Mouse (Mus musculus) neural tube, postnatal 0 days (tissue): ENCODE results near the gene Capzb. TPM values are rescaled to one million over a fixed set of nuclear protein-coding genes. Genes with fewer than 3 reads are reported as not detected.

Experiments
- microRNA-seq: library from miRNA; unstranded; fragments of <30 nt; microRNA quantifications from one replicate; pipeline ENCODE4, GENCODE M21; 2016
- polyA plus RNA-seq: library from polyadenylated mRNA; unstranded; fragments of >200 nt; fragmentation: Nextera tagmentation; extraction: Ambion mirVana; gene quantifications from 2 replicates; pipeline ENCODE4 v1.2.1, GENCODE M21; 2015

Gene Capzb
- 298 and 301 TPM in 2 replicates for polyA plus RNA-seq

DNA sequence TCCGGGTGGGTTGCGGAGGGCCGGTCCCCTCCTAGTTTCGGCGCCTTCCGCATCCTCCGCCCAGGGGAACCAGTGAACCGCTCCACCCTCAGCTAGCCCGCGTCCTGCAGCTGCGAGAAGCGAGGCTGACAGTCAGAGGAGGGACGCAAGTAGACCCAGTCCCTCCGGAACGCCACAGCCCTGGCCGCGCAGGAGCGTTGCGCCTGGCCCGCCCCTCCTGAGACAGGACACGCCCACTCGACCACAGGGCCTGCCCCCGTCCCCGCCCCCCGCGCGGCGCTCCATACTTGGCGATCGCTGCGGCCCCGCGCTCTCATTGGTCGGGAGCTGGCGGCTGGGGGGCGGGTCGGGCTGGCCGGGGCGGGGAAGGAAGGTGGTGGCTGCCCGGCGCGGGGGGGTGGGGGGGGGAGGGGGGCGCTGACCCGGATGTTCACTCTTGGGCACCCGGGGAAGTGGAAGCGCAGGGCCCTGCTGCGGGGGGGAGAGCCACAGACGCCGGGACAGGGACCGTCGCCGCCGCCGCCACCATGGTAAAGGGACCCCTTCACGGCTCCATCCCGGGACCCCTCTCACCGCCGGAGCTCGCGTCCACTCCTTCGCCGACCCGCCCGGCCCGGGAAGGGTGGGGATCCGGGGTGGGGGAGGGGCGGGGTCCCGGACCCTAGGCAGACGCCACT, at the start of gene Capzb:
Gene Capzb, plus strand, starts transcription at position 401 of the 677 bp plus-strand sequence.

DNA sequence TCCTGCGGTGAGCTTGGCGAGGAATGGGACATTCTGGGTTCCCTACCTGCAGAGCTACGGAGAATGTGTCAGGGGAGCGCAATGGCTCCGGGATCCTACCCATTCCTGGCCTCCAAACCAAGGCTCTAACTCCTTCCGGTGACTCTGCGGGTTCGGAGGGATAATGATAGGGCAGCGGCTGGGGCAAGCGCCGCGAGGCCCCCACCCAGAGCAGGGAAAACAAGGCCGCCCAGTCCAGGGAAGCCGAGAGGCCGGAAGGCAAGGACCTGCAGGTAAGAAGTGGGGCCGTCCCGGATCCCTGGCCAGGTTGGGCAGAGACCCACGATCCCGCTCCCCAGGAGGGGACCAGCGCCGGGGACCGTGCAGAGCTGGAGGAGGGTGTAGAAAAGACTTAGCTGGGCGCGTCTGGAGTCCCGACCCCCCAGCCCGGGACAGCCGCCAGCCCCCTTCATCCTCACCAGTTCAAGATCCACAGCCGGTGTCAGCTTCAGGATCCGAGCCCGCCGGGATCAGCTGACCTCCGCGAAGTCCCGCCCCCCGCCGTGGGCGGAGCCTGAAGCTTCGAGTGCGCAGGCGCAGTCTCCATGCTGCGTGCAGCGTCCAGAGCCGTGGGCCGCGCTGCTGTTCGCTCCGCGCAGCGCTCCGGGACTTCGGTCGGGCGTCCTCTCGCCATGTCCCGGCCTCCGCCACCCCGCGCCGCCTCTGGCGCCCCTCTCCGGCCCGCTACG, 117.6 kb downstream of the Capzb start, which contains the start of the genes Pqlc2 and Akr7a5:
Gene Pqlc2, minus strand, starts transcription at position 538 of the 728 bp plus-strand sequence.
Gene Akr7a5, plus strand, starts transcription at position 574 of the 728 bp plus-strand sequence.

Small RNA genes lying within 50 kb of the gene (microRNA-seq; reads per million reads assigned to microRNA genes)
- gene Gm24245: not detected
- not detected for gene Gm25732

Other genes with a start within 250 kb of the Capzb start
- gene Rnf186, start 225.8 kb upstream of the Capzb start, polyA plus RNA-seq: not detected in 2 replicates
- 1.5 TPM in 2 replicates for gene Tmco4, start 220.0 kb upstream of the Capzb start, polyA plus RNA-seq
- 1.3 and 1.8 TPM in 2 replicates for gene Htr6, start 117.3 kb upstream of the Capzb start, polyA plus RNA-seq
- 74.7 and 98.3 TPM in 2 replicates for gene Nbl1, start 99.9 kb upstream of the Capzb start, polyA plus RNA-seq
- gene Minos1, start 61.8 kb upstream of the Capzb start, polyA plus RNA-seq: 490 and 587 TPM in 2 replicates
- gene Pqlc2, start 117.8 kb downstream of the Capzb start, polyA plus RNA-seq: 16.0 and 17.9 TPM in 2 replicates
- gene Akr7a5, start 117.8 kb downstream of the Capzb start, polyA plus RNA-seq: 72.8 and 74.2 TPM in 2 replicates
- gene Mrto4, start 159.7 kb downstream of the Capzb start, polyA plus RNA-seq: 68.1 and 73.3 TPM in 2 replicates
- 38.8 and 44.1 TPM in 2 replicates for gene Emc1, start 159.7 kb downstream of the Capzb start, polyA plus RNA-seq
- gene Ubr4, start 159.7 kb downstream of the Capzb start, polyA plus RNA-seq: 68.8 and 82.2 TPM in 2 replicates